Mouse (Mus musculus): Measurements from ENCODE around the gene Letm1.

GRCm38 (mm10) chr5:33698669-33699068, 83.9 kb downstream of the Letm1 start:
- TF ChIP-seq CTCF (IDR thresholded peaks at IDR 0.05; ENCODE audit: extremely low read depth, insufficient read length, insufficient replicate concordance, low read depth, low read length): no peak
- no peak for TF ChIP-seq POLR2A (IDR thresholded peaks at IDR 0.05; ENCODE audit: low read depth, low read length)
